Mouse (Mus musculus): Measurements from ENCODE around the gene Cx3cr1. TPM values are rescaled to one million over a fixed set of nuclear protein-coding genes. Genes with fewer than 3 reads are reported as not detected.
A peak's percentile ranks its signal among the peaks of the same experiment; 100 is the strongest.

Gene Cx3cr1
- polyA plus RNA-seq, 1 experiment: 3.9 TPM

- Histone ChIP-seq H3K27me3 (ENCODE audit: control insufficient read depth, insufficient read depth, low read length) (no peaks in the 10 kb centered on the region), H3K36me3 (ENCODE audit: control insufficient read depth, insufficient read depth, low read length) (no peaks in the 10 kb centered on the region), H3K27ac (ENCODE audit: insufficient read depth, low read depth, low read length) (peak overlapping the region; percentile 95), H3K4me1 (ENCODE audit: control insufficient read depth, insufficient read depth, insufficient read length, low read length) (peaks cover 34% of the 10 kb centered on the region), H3K4me3 (ENCODE audit: low read depth, low read length) (peak overlapping the region; percentile 99)
- WGBS: under 1% methylated on average over 11 of the region's 11 CpGs
- TF ChIP-seq CTCF (IDR thresholded peaks at IDR 0.05; ENCODE audit: extremely low read depth, insufficient read length, insufficient replicate concordance, low read depth, low read length) (no peak), POLR2A (IDR thresholded peaks at IDR 0.05; ENCODE audit: low read depth, low read length) (no peak)
These were observed 87.4 kb downstream of the Cx3cr1 start for GRCm38 (mm10) chr9:119982241-119982811.

- peak overlapping the region; percentile 95 for H3K27ac ChIP-seq (ENCODE audit: insufficient read depth, low read depth, low read length)
- no peaks in the 10 kb centered on the region for H3K36me3 ChIP-seq (ENCODE audit: control insufficient read depth, insufficient read depth, low read length)
- no peaks in the 10 kb centered on the region for H3K27me3 ChIP-seq (ENCODE audit: control insufficient read depth, insufficient read depth, low read length)
- TF ChIP-seq POLR2A (IDR thresholded peaks at IDR 0.05; ENCODE audit: low read depth, low read length) (peak; percentile 28; the same call in 1 of the 2 replicates), CTCF (IDR thresholded peaks at IDR 0.05; ENCODE audit: extremely low read depth, insufficient read length, insufficient replicate concordance, low read depth, low read length) (no peak)
- peak overlapping the region; percentile 65 for H3K4me3 ChIP-seq (ENCODE audit: low read depth, low read length)
- WGBS: 4% methylated on average over 16 of the region's 16 CpGs
- peaks cover 36% of the 10 kb centered on the region for H3K4me1 ChIP-seq (ENCODE audit: control insufficient read depth, insufficient read depth, insufficient read length, low read length)
These were observed 88.2 kb downstream of the Cx3cr1 start for GRCm38 (mm10) chr9:119981183-119982179.

GRCm38 (mm10) chr9:119980770-119981182 is 88.9 kb downstream of the Cx3cr1 start:
- no peaks in the 10 kb centered on the region for H3K36me3 ChIP-seq (ENCODE audit: control insufficient read depth, insufficient read depth, low read length)
- peaks cover 36% of the 10 kb centered on the region for H3K4me1 ChIP-seq (ENCODE audit: control insufficient read depth, insufficient read depth, insufficient read length, low read length)
- 4% methylated on average over 4 of the region's 4 CpGs for WGBS
- TF ChIP-seq POLR2A (IDR thresholded peaks at IDR 0.05; ENCODE audit: low read depth, low read length): no peak
- no peak for TF ChIP-seq CTCF (IDR thresholded peaks at IDR 0.05; ENCODE audit: extremely low read depth, insufficient read length, insufficient replicate concordance, low read depth, low read length)
- peak overlapping the region; percentile 65 for H3K4me3 ChIP-seq (ENCODE audit: low read depth, low read length)
- H3K27me3 ChIP-seq (ENCODE audit: control insufficient read depth, insufficient read depth, low read length): no peaks in the 10 kb centered on the region
- peak overlapping the region; percentile 95 for H3K27ac ChIP-seq (ENCODE audit: insufficient read depth, low read depth, low read length)

GRCm38 (mm10) chr9:119979749-119980148 is 89.9 kb downstream of the Cx3cr1 start:
- Histone ChIP-seq H3K36me3 (ENCODE audit: control insufficient read depth, insufficient read depth, low read length) (no peaks in the 10 kb centered on the region), H3K27ac (ENCODE audit: insufficient read depth, low read depth, low read length) (no peak overlapping the region), H3K4me1 (ENCODE audit: control insufficient read depth, insufficient read depth, insufficient read length, low read length) (peaks cover 36% of the 10 kb centered on the region), H3K27me3 (ENCODE audit: control insufficient read depth, insufficient read depth, low read length) (no peaks in the 10 kb centered on the region), H3K4me3 (ENCODE audit: low read depth, low read length) (no peak overlapping the region)
- 70% methylated on average over 2 of the region's 2 CpGs for WGBS
- TF ChIP-seq POLR2A (IDR thresholded peaks at IDR 0.05; ENCODE audit: low read depth, low read length) (no peak), CTCF (IDR thresholded peaks at IDR 0.05; ENCODE audit: extremely low read depth, insufficient read length, insufficient replicate concordance, low read depth, low read length) (no peak)

- H3K27me3 ChIP-seq (ENCODE audit: control insufficient read depth, insufficient read depth, low read length): no peaks in the 10 kb centered on the region
- peaks cover 3% of the 10 kb centered on the region for H3K36me3 ChIP-seq (ENCODE audit: control insufficient read depth, insufficient read depth, low read length)
- peaks cover 31% of the 10 kb centered on the region for H3K4me1 ChIP-seq (ENCODE audit: control insufficient read depth, insufficient read depth, insufficient read length, low read length)
- TF ChIP-seq CTCF (IDR thresholded peaks at IDR 0.05; ENCODE audit: extremely low read depth, insufficient read length, insufficient replicate concordance, low read depth, low read length) (no peak), POLR2A (IDR thresholded peaks at IDR 0.05; ENCODE audit: low read depth, low read length) (no peak)
- WGBS: 78% methylated on average over 6 of the region's 6 CpGs
- peak overlapping the region; percentile 7; the same call in 1 of the 2 replicates for H3K27ac ChIP-seq (ENCODE audit: insufficient read depth, low read depth, low read length)
- H3K4me3 ChIP-seq (ENCODE audit: low read depth, low read length): no peak overlapping the region
These were observed 90.8 kb downstream of the Cx3cr1 start for GRCm38 (mm10) chr9:119978811-119979441.

GRCm38 (mm10) chr9:119978151-119978810 is 91.4 kb downstream of the Cx3cr1 start:
- Histone ChIP-seq H3K36me3 (ENCODE audit: control insufficient read depth, insufficient read depth, low read length) (peaks cover 10% of the 10 kb centered on the region), H3K27me3 (ENCODE audit: control insufficient read depth, insufficient read depth, low read length) (no peaks in the 10 kb centered on the region), H3K4me3 (ENCODE audit: low read depth, low read length) (peak overlapping the region; percentile 32; the same call in 1 of the 2 replicates), H3K4me1 (ENCODE audit: control insufficient read depth, insufficient read depth, insufficient read length, low read length) (peaks cover 30% of the 10 kb centered on the region), H3K27ac (ENCODE audit: insufficient read depth, low read depth, low read length) (no peak overlapping the region; the same call in none of the 2 replicates)
- 69% methylated on average over 9 of the region's 9 CpGs for WGBS
- TF ChIP-seq CTCF (IDR thresholded peaks at IDR 0.05; ENCODE audit: extremely low read depth, insufficient read length, insufficient replicate concordance, low read depth, low read length) (no peak), POLR2A (IDR thresholded peaks at IDR 0.05; ENCODE audit: low read depth, low read length) (no peak)

All from small intestine, adult 2 months (tissue).